Mouse (Mus musculus) heart, adult 2 months (tissue): ENCODE data around the gene Olfr689. TPM values are rescaled to one million over a fixed set of nuclear protein-coding genes. Genes with fewer than 3 reads are reported as not detected.

Source experiments
- DNase-seq, 2 experiments: peaks; one replicate each; pipeline ENCODE4 v3.0.0; 2021
- H3K27ac ChIP-seq: fragments of 200-600 bp; 2 replicates; pipeline ENCODE4 v1.8.1; 2022
- H3K27me3 ChIP-seq: fragments of 200-500 bp; 2 replicates; pipeline ENCODE4 v1.6.1; 2012; ENCODE audit warnings: mild to moderate bottlenecking, low read length, inconsistent platforms, mixed read lengths; ENCODE audit not compliant: control insufficient read depth, insufficient read depth
- H3K36me3 ChIP-seq: fragments of 200-500 bp; 2 replicates; pipeline ENCODE4 v1.6.1; 2012; ENCODE audit warnings: low read length, inconsistent platforms; ENCODE audit not compliant: control insufficient read depth, insufficient read depth
- H3K4me1 ChIP-seq: fragments of 200-500 bp; 2 replicates; pipeline ENCODE4 v1.6.1; 2011; ENCODE audit warnings: low read length; ENCODE audit not compliant: control insufficient read depth, insufficient read depth
- H3K4me3 ChIP-seq: fragments of 200-600 bp; 2 replicates; pipeline ENCODE4 v1.8.1; 2022
- H3K79me2 ChIP-seq: fragments of 200-500 bp; replicated peaks from 2 replicates; pipeline ENCODE4 v1.6.1; 2012; ENCODE audit warnings: mild to moderate bottlenecking, inconsistent platforms, low read length, moderate library complexity, mixed read lengths; ENCODE audit not compliant: control insufficient read depth, insufficient read depth
- H3K9ac ChIP-seq: fragments of 200-500 bp; 2 replicates; pipeline ENCODE4 v1.6.1; 2012; ENCODE audit warnings: low read depth, mild to moderate bottlenecking, control low read depth, inconsistent platforms, low read length, mixed read lengths
- CTCF ChIP-seq: fragments of 200-600 bp; IDR thresholded peaks from 2 replicates; pipeline ENCODE4 v1.8.1; 2022; ENCODE audit warnings: antibody characterized with exemption, mild to moderate bottlenecking, moderate library complexity
- EP300 ChIP-seq: fragments of 200-500 bp; IDR thresholded peaks from 2 replicates; pipeline ENCODE4 v1.6.1; 2011; ENCODE audit warnings: low read depth, low read length, control low read depth; ENCODE audit not compliant: insufficient read depth
- POLR2A ChIP-seq: fragments of 200-500 bp; IDR thresholded peaks from 2 replicates; pipeline ENCODE4 v1.6.1; 2011; ENCODE audit warnings: mild to moderate bottlenecking, low read depth, low read length, control low read depth; ENCODE audit not compliant: insufficient read depth
- WGBS: fragments of 180-500 bp; shearing (Covaris S2); methylation state at CpG from one replicate; pipeline ENCODE4 v1.1.7; 2018; 5-methylcytosine and 5-hydroxymethylcytosine counted together
- intact Hi-C: fragments of 180-260 bp; cut with DNase I; formaldehyde crosslinking; loops from one replicate; pipeline ENCODE4 v1.15.1; 2025
- polyA plus RNA-seq: library from polyadenylated mRNA; depleted of rRNA; stranded (reverse); fragments of >200 nt; gene quantifications from 2 replicates; pipeline ENCODE4 v1.2.3, GENCODE M21; 2012; rRNA removed
- total RNA-seq, 2 experiments: library from RNA; stranded (reverse); gene quantifications; 2 replicates each; pipeline ENCODE4 v1.2.3; 2021

Gene Olfr689
- total and polyA plus RNA-seq, 3 experiments: not detected

GRCm38 (mm10) chr7:105368521-105368920 is 57.6 kb downstream of the Olfr689 start:
- no peak for DNase-seq
- no peak overlapping the region for H3K27ac ChIP-seq
- H3K27me3 ChIP-seq: no peaks in the 10 kb centered on the region
- intact Hi-C loops: no loop called here
- 92% methylated on average over 4 of the region's 4 CpGs for WGBS
- 0 out of 2 replicates have a peak, but pooled peaks cover 3% of the 10 kb centered on the region for H3K36me3 ChIP-seq
- no peaks in the 10 kb centered on the region for H3K4me1 ChIP-seq
- no peak overlapping the region for H3K4me3 ChIP-seq
- H3K79me2 ChIP-seq: no peaks in the 10 kb centered on the region
- TF ChIP-seq EP300: no peak
- TF ChIP-seq CTCF: no peak
- TF ChIP-seq POLR2A: no peak
- no peak overlapping the region for H3K9ac ChIP-seq

Other genes with a start within 250 kb of the Olfr689 start
- gene Olfr678, start 246.7 kb upstream of the Olfr689 start, total RNA-seq: not detected
- not detected in 2 replicates for gene Olfr678, start 246.7 kb upstream of the Olfr689 start, polyA plus RNA-seq
- gene Olfr679, start 230.0 kb upstream of the Olfr689 start, total RNA-seq: not detected
- not detected in 2 replicates for gene Olfr679, start 230.0 kb upstream of the Olfr689 start, polyA plus RNA-seq
- not detected for gene Olfr680-ps1, start 218.3 kb upstream of the Olfr689 start, total RNA-seq
- not detected in 2 replicates for gene Olfr680-ps1, start 218.3 kb upstream of the Olfr689 start, polyA plus RNA-seq
- not detected for gene Olfr681, start 194.3 kb upstream of the Olfr689 start, total RNA-seq
- gene Olfr681, start 194.3 kb upstream of the Olfr689 start, polyA plus RNA-seq: not detected in 2 replicates
- gene Olfr683, start 164.2 kb upstream of the Olfr689 start, total RNA-seq: not detected
- not detected in 2 replicates for gene Olfr683, start 164.2 kb upstream of the Olfr689 start, polyA plus RNA-seq
- gene Olfr684, start 147.5 kb upstream of the Olfr689 start, total RNA-seq: not detected
- gene Olfr684, start 147.5 kb upstream of the Olfr689 start, polyA plus RNA-seq: not detected in 2 replicates
- not detected for gene Olfr685, start 125.2 kb upstream of the Olfr689 start, total RNA-seq
- not detected in 2 replicates for gene Olfr685, start 125.2 kb upstream of the Olfr689 start, polyA plus RNA-seq
- not detected for gene Olfr686, start 103.7 kb upstream of the Olfr689 start, total RNA-seq
- gene Olfr686, start 103.7 kb upstream of the Olfr689 start, polyA plus RNA-seq: not detected in 2 replicates
- gene Olfr688, start 23.1 kb upstream of the Olfr689 start, total RNA-seq: not detected
- gene Olfr688, start 23.1 kb upstream of the Olfr689 start, polyA plus RNA-seq: not detected in 2 replicates
- not detected for gene Olfr690, start 22.9 kb downstream of the Olfr689 start, total RNA-seq
- gene Olfr690, start 22.9 kb downstream of the Olfr689 start, polyA plus RNA-seq: not detected in 2 replicates
- not detected for gene Olfr691, start 31.1 kb downstream of the Olfr689 start, total RNA-seq
- 0.15 TPM in 1 of 2 replicates, not detected in the other for gene Olfr691, start 31.1 kb downstream of the Olfr689 start, polyA plus RNA-seq
- gene Olfr692, start 57.1 kb downstream of the Olfr689 start, total RNA-seq: not detected
- not detected in 2 replicates for gene Olfr692, start 57.1 kb downstream of the Olfr689 start, polyA plus RNA-seq
- not detected for gene Gm5901, start 63.9 kb downstream of the Olfr689 start, total RNA-seq
- 0.12 TPM in 1 of 2 replicates, not detected in the other for gene Gm5901, start 63.9 kb downstream of the Olfr689 start, polyA plus RNA-seq
- gene Fam160a2, start 88.9 kb downstream of the Olfr689 start, total RNA-seq: 10 to 100 TPM; 16.0 to 16.3 TPM
- 25.4 and 48.2 TPM in 2 replicates for gene Fam160a2, start 88.9 kb downstream of the Olfr689 start, polyA plus RNA-seq
- gene Cnga4, start 93.4 kb downstream of the Olfr689 start, total RNA-seq: not detected
- gene Cnga4, start 93.4 kb downstream of the Olfr689 start, polyA plus RNA-seq: 0.09 and 0.14 TPM in 2 replicates
- not detected for gene Cckbr, start 114.6 kb downstream of the Olfr689 start, total RNA-seq
- gene Cckbr, start 114.6 kb downstream of the Olfr689 start, polyA plus RNA-seq: not detected in 2 replicates
- gene Cavin3, start 171.1 kb downstream of the Olfr689 start, total RNA-seq: 10 to 100 TPM; 17.5 to 24.0 TPM
- 18.0 and 21.0 TPM in 2 replicates for gene Cavin3, start 171.1 kb downstream of the Olfr689 start, polyA plus RNA-seq
- gene Smpd1, start 243.2 kb downstream of the Olfr689 start, total RNA-seq: 100 to 1,000 TPM; 154 to 186 TPM
- gene Smpd1, start 243.2 kb downstream of the Olfr689 start, polyA plus RNA-seq: 190 and 211 TPM in 2 replicates